Mouse (Mus musculus) T-helper 17 cell (primary cell): ENCODE data around the gene Ly6g5b.

Experiments
- in situ Hi-C, 2 experiments: fragments of 300-600 bp; cut with MboI, MseI; formaldehyde crosslinking; loops; 1 replicate in 1 of 2; 2 replicates in 1 of 2; pipeline ENCODE4 v1.15.1; 2025; ENCODE audit warnings: high pct_unique_total_duplicates in 2 of 2

Ly6g5b gene

GRCm38 (mm10) chr17:35080710-35081109 is 34.5 kb downstream of the Ly6g5b start:
- in situ Hi-C loops, result no loop called here

- in situ Hi-C loops, result no loop called here
These were observed 35.0 kb downstream of the Ly6g5b start for GRCm38 (mm10) chr17:35080248-35080647.

GRCm38 (mm10) chr17:35079778-35080177 is 35.5 kb downstream of the Ly6g5b start:
- in situ Hi-C loops, result no loop called here

DNA sequence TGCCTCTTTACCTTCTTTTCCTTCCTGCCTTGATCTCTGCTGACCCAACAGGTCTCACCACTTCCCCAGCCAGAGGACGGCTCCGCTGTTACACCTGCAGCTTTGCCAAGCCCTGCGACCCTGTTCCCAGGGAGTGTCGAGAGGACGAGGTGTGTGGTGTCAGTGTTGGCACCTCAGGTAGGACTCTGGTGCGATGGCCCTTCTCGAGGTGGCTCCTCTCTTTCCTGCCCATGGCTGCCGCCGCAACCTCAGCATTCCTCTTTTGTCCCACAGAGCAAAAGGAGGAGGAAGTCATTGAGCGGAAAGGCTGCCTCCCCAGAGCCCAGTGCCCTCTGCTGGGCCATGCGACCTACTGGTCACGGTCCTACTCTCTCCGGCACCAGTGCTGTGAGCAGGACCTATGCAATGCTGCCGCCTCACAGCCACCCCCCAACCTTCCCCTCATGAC is 37.4 kb downstream of the Ly6g5b start, which contains the start of gene Ly6g6d:
Ly6g6d (minus strand) TSS at position 280 of the 448 bp plus-strand sequence.
- in situ Hi-C loops, result no loop called here

DNA sequence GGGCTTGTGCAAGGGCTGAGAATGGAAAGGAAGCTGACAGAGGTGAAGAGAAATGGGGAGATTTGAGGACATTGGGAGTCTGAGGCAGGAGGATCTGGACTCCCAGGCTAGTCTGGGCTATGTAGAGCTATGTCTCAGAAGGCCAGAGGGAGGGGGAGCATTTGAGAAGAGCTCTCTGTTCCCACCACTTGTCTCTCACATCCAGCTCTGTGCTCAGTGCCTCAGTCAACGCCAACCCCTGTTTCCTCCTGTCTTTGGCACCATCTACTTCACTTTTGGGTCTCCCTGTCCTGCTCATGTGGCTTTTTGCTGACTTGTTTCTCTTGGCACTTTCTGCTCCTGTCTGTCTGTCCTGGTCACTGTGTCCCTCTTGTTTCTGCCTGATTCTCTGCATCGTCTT is 37.9 kb downstream of the Ly6g5b start:
- in situ Hi-C loops, result no loop called here

DNA sequence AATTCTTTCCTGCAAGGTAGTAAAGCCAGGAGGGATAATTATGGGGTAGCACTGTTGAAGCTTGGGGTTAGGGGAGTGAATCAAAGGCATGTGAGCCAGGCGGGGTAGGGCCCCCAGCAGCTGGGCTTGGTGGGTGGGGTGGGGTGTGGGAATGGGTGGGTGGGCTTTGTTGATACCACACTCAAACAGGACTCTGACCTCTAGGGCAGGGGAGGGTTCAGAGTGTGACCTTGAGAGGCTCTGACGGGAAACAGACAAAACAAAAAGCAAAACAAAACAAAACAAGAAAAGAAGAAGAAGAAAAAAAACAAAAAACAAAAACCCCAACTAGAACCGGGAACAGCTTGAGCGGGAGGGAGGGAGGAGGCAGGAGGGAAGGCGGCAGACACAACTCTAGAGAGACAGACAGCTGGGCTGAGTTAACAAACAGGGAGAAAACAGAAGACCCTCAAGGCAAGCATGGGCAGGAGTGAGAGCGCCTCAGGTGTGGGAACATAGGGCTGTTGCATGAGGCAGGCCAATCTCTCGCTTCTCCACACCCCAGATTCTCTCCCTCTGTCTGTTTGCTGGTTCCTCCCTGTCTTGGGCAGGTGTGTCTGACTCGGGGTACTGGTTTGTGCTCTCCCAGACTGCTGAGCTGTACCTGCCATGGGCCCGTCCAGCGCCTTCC is 38.6 kb downstream of the Ly6g5b start, which contains the start of gene Ly6g6e:
Ly6g6e (plus strand) TSS at position 396 of the 670 bp plus-strand sequence.
- in situ Hi-C loops, result no loop called here

DNA sequence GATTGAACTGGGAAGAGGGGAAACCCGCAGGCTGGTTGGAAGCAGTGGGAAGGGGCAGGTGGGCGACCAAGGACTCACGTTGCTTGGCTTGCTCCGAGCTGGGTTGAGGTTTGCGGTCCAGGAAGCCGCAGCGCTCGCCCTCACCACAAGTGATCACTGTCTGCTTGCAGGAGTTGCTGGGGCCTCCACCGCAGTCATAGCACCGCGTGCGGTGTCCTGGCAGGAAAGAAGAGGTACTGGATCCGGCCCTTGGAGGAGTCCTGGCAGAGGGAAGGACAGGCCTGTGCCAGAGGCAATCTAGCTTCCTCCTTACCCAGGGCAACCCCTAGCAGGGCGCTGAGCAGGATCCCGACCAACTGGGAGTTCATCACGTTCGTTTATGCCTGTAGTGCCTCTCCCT is 41.1 kb downstream of the Ly6g5b start:
- in situ Hi-C loops, result no loop called here

- in situ Hi-C loops, result no loop called here
These were observed 43.8 kb downstream of the Ly6g5b start for GRCm38 (mm10) chr17:35071454-35071853.

- in situ Hi-C loops, result no loop called here
These were observed 44.5 kb downstream of the Ly6g5b start for GRCm38 (mm10) chr17:35070556-35071229.

DNA sequence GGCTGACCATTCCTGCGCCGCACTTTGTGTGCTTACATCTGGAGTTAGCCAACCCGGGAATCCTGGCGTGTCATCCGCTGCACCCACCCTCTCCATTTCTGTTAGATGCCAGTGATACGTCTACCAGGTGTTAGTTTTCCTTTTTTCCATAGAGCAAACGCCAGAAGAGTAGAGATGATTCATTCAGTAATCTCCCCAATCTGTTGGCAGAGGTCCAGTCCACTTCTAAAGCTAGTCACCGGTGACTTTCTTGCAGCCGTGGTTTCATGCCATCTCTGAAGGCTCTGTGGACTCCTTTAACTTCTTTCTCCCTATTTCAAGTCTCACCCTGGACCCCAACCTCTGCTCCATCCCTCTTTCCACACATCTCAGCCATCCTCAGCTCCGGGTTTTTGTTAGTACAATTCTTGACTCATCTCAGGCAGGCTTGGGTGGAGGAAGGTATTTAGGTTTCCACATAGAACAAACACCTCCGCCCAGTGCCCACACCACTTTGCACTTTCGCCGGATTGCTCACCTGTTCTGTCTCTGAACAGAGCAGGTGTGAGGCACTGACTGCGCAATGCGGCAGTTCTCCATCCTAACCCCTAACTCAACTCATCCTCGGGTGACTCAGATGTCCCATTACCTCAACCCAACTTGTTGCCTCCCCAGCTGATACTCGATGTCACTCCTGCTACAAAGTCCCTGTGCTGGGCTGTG is 46.9 kb downstream of the Ly6g5b start:
- in situ Hi-C loops, result no loop called here

DNA sequence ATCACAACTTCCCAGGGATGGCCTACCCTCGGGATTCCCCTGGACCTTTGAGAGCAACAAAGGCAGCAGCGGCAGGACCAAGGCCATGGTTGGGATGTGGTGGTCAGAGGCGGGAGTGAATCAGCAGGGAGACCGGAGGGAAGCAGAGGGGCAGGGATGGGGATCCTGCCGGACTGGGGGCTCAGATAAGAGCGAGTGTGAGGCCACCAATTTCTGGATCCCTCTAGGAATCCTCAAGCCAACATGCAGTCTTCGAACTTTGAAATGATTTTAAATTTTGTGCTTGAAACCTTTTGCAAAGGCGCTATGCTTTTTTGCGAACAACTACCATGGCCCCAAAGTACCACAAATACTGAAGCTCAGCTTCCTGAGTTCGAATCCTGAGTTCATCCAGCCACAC is 49.1 kb downstream of the Ly6g5b start, which contains the start of gene Mpig6b:
Mpig6b (minus strand) TSS at position 101 of the 400 bp plus-strand sequence.
- in situ Hi-C loops, result no loop called here

DNA sequence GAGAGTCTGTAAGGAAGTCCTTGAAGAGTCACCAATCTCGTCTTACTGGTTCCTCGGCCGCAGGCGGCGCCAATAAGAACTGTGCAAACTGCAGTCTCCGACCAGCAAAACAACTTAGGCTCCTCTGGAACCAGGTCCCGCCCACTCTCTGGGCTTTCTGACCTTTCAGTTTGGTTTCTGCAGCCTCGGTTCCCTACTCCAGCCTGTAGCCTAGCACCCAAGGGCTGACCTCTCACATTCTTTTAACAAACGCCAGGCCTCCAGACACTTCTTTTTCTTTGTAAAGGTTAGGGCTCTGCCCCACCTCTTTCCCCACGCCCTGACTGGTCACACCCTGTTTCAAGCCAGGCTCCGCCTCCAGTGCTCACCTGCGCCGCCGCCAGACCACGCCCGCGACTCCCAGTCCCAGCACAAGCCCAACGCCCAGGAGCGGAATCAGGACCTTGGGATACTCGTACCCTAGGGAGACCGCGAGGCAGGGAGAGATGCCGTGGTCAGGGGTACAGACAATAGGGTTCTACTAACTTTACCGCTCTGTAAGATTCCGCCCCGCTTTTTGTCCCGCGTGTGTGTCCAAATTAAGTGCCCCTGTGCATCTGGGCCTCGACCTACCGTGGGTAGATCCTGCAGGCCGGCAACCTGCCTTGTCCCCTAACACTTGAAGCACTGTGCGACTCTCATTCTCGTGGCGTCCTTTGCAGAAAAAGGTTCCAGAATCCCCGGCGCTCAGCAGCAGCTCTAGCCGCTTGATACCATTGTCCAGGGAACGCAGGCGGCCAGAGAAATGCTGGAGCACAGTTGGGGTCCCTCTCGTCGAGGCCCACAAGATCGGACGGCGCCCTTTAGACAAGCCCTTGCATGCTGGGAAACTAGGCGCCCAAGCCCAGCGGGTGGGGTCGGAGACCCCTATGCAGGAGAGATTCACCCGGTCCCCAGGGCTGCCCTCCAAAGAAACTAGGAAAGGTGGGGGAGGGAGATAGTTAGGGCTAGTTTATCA is 50.0 kb downstream of the Ly6g5b start, which contains the start of gene Ly6g6c:
Ly6g6c (plus strand) TSS at position 438 of the 997 bp plus-strand sequence.
- in situ Hi-C loops, result loop anchor here (5.0 kb wide), 1 partner anchor 43 kb away; no protein-coding TSS in a partner anchor

- in situ Hi-C loops, result loop anchor here (5.0 kb wide), 1 partner anchor 42 kb away; no protein-coding TSS in a partner anchor
These were observed 50.8 kb downstream of the Ly6g5b start for GRCm38 (mm10) chr17:35064378-35064877.
